Mouse (Mus musculus): ENCODE data around the gene Wipf1.
"Not testable (repeated sequence)": the region's sequence is repeated elsewhere in the genome, so short reads cannot be mapped to it uniquely, and the experiment has no call there.

Wipf1 gene

DNA sequence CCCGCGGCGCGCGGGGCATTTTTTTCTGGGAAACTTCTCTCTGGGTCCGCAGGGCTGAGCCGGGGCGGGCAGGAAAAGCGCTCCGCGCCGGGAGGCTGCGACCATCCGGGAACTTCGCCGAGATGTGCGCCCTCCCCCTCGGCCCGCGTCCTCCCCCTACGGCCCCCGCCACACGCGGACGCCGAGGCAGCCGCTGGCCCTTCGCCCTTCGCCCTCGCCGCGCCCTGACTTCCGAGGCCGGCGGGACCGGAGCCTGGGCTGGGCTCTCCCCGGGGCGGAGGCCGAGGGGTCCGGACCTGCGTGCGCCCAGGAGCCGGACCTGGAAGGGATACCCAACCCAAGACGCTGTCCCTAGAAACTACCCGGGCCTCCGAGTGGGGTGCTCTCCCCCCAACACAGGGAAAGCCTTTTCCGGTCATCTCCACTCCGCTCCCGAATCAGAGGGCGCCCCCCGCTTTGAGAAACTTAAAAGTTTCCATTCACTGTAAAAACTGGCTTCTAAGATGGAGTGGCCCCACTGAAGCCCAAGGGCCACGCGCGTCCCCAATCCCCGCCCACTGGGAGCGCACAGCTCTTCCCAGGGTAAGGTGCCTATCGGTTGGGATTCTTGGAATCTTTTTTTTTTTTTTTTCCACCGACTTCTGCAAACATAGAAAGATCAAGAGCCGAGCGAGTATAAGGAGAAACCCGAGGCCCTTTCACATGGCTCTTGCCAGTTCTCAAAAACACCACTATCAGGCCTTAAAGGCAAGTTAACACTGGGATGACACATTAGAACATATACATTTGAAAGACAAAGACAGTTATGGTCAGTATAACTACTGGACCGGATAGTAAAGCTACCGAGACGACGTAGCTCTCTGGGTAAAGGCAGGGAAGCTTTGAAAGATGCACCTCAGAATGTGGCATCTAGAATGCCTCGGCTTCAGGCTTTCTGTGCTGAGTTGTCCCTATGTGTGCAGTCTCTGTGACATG, at the start of gene Wipf1:
Gene Wipf1, minus strand, starts transcription at position 379 of the 975 bp plus-strand sequence.
- peak; percentile 49 for DNase-seq (ENCODE audit: low read depth, low spot score)

DNA sequence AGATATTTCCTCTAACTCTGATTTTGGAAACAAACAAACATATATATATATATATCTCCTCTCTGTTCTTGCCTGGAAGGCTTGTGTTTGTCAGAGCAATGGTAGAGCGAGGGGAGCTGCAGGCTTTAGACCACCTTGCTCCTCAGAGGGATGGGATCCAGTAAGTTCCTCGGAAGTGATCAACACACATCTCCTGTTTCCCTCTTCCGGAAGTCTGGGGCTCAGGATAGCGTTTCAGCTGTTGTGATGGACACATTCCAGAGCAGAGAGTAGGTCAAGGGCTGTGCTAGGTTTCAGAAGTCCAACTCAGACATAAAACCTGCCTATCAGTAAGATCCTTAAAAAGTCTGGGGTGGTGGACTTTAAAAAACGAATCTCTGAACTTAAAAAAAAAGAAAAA, 49.6 kb upstream of the Wipf1 start:
- DNase-seq (ENCODE audit: low read depth, low spot score): no peak

DNA sequence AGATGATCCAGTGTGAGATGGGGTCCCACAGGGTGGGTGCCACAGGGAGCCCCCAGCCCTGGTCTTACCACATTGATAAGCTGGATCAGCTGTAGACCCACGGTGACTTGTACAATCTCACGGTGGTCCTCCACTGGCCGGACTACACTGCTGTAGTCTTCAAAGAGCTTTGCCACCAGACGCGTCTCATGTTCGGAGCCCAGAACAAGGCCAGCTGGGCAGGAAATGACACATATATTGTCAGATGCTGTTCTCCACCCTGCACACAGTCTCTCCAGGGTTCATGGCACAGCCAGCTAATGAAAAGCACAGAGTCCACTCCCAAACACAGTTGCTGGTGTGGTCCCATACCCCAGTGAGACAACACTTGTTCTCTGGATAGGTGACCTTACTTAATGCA, 44.9 kb upstream of the Wipf1 start:
- DNase-seq (ENCODE audit: low read depth, low spot score): no peak

DNA sequence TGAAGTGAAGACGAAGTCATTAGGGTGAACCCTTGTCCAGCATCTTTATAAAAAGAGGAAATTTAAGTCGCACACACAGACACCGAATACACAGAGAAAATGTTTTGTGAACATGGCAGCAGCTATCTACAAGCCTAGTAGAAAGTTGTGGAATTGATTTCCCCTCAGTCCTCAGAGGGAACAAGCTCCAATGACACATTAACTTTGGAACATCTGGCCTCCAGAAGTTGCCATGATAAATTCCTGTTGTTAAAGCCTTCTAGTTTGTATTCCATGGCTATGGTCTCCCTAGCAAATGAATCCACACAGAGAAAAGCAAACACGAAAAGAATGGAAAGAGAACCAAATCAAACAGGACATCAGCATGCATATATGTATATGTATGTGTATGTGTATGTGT, 44.0 kb upstream of the Wipf1 start:
- no peak for DNase-seq (ENCODE audit: low read depth, low spot score)

DNA sequence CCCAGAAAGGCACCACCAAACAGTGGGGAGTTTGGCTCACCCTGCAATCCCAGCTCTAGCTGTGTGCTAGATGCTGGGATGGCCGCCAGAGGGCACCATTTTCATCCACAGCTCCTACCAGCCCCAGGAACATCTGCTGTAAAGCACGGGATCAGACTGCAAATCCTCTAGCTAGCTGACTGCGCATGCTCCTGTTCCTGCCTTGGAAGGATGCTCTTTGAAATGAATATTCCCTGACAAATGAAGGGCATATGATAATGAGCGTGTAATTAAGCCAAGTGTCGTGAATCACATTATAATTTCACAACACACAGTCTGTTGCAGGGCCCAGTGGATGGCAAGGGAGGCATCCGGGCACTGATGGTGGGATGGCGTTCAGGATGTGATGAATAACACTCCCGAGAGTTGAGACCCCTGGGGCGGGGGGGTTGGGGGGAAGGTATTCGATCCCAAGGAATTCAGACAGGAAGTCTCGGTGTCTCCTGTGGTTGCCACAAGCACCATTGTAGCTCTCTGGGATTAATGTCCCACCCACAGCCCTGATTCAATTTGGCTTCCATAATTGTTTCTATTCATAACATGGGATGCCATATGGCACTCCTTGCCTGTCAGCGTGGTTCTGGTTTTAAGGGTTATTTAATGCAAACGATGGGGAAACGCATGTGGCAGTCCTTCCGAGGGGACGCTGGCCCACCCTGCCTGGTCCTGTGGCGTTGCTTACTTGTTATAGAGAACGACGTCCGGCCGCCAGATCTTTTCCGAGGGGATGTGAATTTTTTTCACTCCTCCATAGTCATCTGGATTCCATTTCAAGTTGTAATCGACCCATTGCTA, 43.2 kb upstream of the Wipf1 start:
- DNase-seq (ENCODE audit: low read depth, low spot score): peak; percentile 81

DNA sequence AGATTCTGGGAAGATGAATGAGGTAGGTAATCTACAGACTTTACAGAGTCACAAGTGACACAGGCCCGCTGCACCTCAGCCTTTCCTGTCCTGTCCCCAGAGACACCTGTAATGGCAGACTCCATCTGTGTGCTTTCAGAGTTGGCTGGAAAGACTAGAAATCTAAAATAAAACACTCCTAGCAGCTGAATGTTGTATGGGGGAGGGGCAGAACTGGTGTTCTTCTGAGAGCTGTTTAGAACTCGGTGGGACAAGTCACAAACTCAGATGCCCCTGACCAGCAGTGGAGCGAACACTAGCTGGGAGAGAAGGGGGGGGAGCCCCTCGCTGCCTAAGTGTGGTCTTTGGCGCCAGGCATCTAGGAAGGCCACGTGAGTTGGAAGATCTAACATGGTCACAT, 42.4 kb upstream of the Wipf1 start:
- DNase-seq (ENCODE audit: low read depth, low spot score): no peak

DNA sequence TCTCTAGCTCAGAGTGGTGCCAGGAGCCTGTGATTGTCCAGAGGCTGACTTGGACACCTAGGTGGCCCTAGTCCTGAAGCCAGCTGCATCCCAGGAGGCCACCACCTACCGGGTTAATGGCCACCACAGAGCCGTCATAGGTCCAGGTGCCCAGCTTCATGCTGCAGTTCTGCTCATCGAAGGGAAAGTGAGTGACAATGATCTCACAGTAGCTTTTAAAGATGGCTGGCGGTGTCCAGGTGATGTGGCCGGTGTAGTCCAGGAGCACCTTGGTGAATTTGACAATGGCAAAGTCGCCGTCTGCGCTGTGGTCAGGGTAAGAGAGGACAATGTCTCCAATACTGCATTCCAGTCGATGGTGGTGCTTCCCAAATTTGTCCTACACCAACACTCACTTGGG, 41.8 kb upstream of the Wipf1 start:
- DNase-seq (ENCODE audit: low read depth, low spot score): no peak

DNA sequence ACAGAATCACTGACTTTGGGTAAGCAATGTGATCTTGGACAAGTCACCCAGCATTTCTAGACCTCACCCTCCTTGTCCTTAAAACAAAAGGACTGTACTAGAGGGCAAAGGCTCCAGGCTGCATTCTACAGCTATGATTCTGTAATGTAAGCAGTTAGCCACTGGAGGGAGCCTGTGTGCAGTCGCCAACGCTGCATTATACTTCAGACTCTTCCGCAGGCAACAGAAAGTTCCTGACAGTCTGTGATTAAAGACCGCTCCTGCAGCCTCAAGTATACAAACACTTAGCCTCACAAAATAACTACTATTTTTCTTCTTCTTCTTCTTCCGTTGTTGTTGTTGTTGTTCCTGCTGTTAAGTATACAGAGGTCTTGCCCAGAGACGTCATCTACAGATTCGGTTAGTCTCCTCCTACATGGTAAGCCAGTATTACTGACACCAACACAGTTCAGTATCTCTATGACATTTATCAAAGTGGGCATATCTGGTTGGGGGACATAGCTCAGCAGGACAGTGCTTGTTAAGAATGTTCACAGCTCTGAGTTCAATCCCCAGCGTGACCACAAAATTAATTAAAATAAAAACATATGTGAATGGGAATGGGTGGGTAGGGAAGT, 37.6 kb upstream of the Wipf1 start:
- DNase-seq (ENCODE audit: low read depth, low spot score): peak; percentile 50

DNA sequence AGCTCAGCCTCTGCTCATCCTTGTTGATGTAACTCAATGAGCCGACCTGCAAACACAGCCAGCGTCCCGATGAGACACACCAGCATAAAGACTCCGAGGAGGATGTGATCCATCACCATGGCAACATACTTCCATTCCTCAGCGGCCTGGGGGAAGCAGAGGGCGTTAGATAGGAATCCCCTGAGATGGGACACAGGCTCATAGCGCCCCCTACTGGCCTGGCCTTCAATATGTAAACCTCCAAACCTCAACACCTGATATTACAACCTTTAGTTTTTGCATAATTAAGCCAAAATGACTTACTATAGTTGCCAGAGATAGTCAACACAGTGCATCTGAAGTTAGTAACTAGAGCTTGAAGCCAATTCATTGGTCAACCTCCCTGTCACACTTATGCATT, 36.6 kb upstream of the Wipf1 start:
- no peak for DNase-seq (ENCODE audit: low read depth, low spot score)

DNA sequence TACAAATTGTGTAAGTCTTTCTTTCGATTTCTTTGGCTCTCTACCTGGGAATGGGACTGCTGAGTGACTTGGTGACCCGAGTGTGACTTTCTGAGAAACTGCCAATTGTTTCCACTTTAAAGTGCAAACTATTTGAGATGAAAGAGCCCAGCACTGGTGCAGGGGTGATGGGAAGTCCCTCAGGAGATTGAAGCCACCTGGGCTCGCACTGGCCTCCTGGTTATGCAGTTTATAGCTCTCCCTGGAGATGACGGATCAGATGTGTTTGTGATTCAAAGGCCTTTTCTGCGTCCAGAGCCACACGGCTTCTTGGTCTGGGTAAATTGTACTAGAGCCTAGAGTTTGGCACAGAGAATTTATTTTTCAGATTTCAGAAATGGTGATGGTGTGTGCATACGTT, 34.2 kb upstream of the Wipf1 start:
- DNase-seq (ENCODE audit: low read depth, low spot score): no peak

DNA sequence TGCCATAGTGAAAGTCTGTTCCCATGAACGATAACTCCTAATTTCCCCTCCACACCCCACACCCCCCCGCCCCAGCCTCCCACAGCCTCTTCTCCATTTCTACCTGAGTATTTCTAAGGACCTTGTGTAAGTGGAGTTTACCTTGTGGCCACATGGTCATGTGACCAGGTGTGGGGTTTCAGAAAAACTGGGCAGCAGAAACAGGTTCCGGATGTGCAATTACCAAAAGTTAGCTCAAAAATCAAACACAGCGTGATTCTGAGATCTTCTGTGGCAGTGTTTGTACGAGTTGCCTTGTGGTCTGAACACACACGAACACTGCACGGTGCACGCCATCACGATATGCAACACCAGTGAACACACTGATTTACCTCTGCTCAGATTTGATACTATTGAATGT, 33.1 kb upstream of the Wipf1 start:
- no peak for DNase-seq (ENCODE audit: low read depth, low spot score)

DNA sequence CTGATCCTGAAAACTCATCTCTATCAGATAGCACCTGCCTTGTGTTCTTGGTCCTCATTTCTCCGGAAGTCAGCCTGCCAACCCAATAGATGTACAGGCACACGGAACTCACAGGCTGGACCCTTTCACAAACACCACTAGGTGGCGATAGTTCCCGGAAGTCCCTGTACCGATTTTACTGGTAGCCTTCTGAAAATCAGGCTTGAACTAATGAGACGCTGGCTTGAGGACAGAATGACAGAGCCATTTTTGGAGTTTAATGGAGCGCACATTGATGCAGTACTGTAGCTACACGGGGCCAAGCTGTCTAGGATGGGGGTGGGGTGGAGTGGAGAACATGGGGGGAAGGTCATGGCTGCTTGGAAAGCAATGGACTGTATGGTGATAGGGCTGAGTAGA, 32.1 kb upstream of the Wipf1 start:
- no peak for DNase-seq (ENCODE audit: low read depth, low spot score)

DNA sequence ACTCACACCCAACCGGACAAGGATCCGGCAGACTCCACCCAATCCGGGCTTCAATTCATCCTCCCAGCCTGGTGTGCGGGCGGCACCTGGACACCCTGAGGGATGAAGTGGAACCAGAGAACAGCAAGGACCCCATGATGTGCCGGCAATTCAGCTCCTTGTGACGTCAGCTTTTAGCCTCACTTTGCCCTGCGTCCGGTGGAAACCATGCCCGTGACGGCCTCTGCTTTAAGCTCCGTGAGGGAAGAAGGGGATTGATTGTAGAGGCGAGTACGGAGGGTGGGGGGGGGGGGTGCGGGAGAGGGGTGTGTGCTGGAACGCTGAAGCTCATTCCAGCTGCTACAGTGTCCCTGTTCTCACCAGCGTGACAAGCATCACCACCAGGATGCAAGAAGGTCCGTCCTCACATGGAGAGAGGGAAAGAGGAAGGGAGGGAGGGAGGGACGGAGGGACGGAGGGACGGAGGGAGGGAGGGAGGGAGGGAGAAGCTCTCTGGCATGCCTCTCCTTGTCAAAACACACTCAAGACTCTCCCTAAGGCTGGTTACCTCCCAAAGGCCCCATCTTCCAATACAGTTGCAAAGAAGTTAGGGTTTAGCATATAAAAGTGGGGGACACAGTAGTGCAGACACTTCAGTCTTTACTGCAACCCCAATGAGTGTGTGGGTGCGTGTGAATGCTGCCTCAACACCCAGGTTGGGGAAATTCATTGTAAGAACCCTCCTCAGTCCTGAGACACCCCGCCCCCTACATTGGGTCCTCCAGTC, 31.5 kb upstream of the Wipf1 start:
- no peak for DNase-seq (ENCODE audit: low read depth, low spot score)

DNA sequence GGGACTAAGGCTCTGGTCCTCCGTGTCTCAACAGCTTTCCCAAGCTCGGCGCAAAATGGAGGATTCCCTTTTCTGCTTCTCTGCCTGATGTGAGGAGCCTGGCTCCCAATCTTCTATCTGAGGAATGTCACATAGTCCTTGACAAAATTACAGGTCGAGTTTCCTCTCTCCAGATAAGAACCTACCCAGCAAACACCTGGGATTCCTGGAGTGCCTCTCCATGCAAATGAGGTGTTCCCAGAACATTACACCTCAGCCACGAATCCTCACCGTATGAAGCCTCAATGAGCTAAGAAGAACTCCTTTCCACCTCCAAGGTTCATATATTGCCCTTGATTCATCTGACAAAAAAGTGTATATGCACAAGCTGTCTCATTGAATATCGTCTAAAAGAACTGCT, 30.9 kb upstream of the Wipf1 start:
- DNase-seq (ENCODE audit: low read depth, low spot score): no peak

DNA sequence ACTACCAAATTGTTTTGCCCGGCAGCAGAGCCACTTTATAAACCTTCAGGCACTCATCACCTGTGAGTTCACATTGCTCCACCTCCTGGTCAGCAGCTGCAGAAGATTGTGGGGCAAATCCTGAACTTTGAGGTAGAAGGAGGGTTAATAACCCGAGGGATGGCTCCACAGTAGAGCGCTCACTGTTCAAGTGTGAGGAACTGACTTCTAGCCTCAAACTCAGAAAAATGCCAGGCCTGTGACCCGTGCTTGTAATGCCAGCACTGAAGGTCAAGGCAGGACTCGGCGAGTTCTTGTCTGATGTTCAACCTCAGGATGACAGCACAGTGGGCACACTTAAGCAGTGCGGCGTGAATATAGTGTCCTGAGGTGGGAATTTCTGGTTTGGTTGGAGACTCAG, 28.4 kb upstream of the Wipf1 start:
- no peak for DNase-seq (ENCODE audit: low read depth, low spot score)

DNA sequence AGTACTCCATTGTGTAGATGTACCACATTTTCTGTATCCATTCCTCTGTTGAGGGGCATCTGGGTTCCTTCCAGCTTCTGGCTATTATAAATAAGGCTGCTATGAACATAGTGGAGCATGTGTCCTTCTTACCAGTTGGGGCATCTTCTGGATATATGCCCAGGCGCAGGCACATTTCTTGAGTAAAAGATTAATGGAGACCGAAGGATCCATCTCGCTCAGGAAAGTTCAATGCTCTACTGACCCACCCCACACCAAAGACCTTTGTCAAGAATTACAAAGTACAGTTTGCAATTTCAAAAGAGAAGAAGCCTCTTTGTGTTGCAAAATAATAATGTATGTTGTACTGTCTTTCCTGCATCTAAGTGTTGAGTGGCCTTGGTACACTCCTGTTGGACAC, 27.5 kb upstream of the Wipf1 start:
- not testable (repeated sequence) for DNase-seq (ENCODE audit: low read depth, low spot score)

DNA sequence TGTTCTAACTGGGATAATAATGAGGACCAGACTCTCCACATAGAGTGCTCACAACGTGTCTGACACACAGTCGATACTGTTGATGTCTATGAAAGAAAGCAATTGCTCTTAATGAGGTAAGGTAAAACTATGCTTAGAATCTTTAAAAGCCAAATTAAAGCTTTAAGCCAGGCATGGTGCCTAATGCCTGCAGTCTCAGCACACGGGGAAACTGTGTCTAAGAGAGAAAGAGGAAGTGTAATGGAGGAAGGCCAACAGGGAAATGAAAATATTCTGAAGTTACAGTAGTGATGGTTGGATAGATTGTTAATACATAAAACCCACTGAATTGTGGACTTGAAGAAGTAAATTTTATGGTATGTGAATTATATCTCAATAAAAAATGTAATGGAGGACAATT, 24.9 kb upstream of the Wipf1 start:
- no peak for DNase-seq (ENCODE audit: low read depth, low spot score)

DNA sequence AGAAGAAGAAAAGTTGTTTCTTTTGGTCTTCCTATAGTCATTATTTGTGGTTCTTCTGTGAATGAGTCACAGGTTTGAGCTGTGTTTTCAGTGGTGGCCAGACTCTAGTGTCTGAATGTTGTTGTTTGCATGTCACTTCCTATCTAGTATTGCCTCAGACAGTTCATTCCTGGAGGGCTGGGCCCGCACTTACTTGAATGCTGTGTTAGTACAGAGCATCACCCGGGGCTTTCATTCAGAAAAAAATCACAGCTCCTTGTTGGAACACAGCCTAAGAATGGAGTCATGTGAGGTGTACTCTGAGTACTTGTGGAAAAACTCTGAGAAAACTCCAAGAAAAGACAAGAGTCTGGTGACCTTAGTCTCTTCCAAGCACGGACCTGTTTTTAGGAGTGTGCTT, 23.4 kb upstream of the Wipf1 start:
- no peak for DNase-seq (ENCODE audit: low read depth, low spot score)

DNA sequence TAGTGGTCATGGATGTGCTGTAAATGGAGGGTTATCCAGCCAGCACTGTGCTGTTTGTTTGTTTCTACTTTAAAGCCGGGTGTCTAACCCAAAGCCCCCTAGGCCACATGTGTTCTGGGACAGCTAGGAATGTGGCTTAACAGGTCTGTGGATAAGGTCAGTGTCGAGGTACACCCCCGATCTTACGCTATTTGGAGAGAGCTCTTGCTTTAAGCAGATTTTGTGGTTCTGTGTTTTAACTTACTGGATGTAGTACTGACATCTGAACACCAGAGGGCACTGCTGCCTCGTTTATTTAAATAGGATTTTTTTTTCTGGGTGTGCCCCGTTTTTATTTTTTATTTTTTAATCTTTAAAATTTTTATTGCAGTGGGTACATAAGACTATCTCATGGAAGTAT, 21.2 kb upstream of the Wipf1 start:
- peak; percentile 48 for DNase-seq (ENCODE audit: low read depth, low spot score)

DNA sequence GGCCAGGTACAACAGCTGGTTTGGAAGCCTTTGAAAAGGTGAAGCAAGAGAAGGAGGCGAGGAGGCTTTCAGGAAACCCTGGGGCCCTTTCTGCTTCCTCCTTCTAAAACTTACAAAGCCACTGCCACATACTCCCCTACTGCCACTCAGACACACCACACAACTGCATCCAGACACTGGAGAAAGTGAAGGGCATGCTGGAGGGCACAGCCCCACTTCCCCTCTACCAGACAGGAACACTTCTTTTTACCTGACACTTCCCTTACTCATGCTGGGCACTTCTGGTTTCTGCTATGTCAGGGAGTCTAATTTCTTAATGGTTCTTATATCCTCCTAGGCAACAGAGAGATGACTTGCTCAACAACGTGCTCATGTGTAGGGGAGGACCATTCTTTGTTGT, 19.0 kb upstream of the Wipf1 start:
- no peak for DNase-seq (ENCODE audit: low read depth, low spot score)

DNA sequence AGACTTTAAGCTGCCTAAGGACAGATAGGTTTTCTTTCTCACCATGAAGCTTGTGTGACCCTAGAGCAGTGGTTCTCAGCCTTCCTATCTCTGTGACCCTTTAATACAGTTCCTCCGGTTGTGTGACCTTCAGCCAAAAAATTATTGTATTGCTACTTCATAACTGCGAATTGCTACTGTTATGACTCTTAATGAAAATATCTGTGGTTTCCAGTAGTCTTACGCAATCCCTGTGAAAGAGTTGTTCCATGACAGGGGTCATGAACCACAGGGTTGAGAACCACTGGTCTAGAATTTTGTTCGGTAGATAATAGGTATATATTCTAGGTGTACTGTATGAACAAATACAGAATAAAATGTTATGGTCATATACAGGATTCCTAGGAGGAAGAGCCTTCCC, 17.7 kb upstream of the Wipf1 start:
- no peak for DNase-seq (ENCODE audit: low read depth, low spot score)

DNA sequence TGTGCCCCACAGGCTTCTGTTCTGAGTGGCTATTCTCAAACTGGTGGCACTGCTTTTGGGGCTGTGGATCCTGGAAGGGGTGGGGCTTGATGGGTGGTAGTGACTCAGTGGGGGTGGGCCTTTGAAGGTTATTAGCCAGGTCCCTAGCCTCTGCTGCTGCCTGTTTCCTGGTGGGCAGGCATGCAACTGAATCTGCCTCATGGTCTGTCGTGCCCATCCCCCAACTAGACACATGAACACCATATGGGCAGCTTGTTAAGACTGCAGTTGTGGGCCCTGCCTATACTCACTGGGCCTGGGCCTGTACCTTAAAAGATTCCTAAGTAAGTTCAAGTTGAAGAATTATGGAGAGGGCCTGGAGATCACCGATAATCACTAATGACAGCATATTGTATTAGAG, 16.0 kb upstream of the Wipf1 start:
- no peak for DNase-seq (ENCODE audit: low read depth, low spot score)

Data from embryo, embryonic 11.5 days (tissue).